Mouse (Mus musculus): ENCODE results near the gene Ash1l. TPM values are rescaled to one million over a fixed set of nuclear protein-coding genes. Genes with fewer than 3 reads are reported as not detected.

Ash1l gene
- total RNA-seq (2022): 10 to 100 TPM; 76.4 to 97.2 (median 89.0) TPM

DNA sequence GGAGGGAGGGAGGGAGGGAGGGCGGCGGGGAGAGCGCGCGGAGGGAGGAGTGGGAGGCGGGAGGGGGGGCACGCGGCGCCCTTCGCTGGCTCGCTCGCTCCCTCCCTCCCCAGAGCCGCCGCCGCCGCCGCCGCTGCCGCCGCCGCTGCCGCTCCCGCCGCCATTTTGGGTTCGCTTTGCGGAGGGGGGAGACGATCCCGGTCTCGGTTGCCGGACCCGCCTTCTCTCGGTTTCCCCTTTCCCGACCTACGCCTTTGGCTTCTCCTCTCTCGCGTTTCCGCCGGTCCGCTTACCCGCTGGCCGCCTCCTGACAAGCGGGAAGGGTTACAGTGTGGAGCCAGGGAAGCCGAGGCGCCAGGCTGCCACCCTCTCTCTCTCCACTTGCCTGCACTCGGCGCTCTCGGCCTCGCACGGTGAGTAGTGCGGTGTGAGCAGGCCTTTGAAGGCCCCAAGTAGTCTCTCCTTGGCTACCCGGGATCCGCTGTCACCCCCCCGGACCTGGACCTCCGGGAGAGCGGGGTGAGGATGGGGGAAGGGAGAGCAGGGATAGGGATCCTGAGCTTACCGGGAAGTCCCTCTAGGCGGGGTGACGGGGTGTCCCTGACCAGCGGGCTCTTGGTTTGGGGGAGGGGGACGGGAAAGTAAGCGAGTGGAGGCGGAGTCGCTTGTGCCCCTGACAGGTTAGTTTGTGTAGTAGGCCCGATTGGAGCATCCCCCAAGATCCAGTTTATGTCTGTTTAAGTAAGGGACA, at the start of gene Ash1l, which contains the start of gene Dap3:
Ash1l (plus strand) TSS at position 47 of the 751 bp plus-strand sequence.
Dap3 (minus strand) TSS at position 606 of the 751 bp plus-strand sequence.
- DNase-seq (ENCODE audit: low spot score in 2 of 2): peak; percentile 64 to 68

DNA sequence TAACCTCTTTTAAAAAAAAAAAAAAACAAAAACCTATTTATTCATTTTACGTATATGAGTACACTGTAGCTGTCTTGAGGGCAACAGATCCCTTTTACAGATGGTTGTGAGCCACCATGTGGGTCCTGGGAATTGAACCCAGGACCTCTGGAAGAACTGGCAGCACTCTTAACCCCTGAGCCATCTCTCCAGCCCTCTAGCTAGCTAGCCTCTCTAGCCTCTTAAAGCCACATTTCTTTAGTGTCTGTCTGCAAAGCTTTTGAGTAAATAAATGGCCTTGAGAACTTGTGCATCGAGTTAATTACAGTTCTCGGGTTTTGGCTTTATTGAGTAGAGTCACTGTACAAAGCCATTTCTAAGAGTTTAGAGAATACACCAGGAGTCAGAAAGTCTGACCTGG, 45.6 kb upstream of the Ash1l start:
- no peak for DNase-seq (ENCODE audit: low spot score in 2 of 2)

DNA sequence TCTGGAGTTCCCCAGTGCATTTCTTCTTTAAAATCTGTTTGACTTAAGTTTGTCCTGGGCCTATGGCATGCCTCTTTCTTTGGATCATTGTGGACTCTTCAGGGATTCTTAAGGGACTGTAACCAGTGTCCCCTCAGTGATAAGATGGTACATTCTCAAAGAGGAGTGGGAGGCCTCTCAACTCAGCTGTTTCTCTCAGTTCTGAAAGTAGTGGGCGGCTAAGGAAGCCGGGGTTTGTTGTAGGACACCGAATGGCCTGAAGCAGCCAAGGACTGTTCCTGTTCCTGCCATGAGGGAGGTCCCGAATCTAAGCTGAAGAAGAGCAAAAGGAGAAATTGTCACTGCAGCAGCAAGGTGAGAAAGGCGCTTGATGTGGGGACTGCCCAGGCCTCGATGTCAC, 45.2 kb upstream of the Ash1l start:
- no peak for DNase-seq (ENCODE audit: low spot score in 2 of 2)

DNA sequence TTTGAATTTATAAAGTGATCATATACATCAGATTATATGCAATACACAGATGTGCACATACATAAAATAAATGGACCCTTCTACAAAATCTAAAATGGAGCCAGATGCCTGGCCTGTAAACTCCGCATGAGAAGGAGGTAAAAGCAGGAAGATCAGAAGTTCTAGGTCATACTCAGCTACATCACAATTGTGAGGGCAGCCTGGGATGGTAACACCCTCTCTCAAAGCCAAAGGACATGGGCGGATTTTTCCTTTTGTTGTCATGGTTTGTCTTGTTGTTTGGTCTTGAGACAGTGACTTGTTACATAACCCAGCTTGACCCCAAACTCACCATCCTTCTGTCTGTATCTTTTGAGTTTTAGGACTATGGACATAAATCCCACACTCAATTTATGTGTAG, 44.7 kb upstream of the Ash1l start:
- DNase-seq (ENCODE audit: low spot score in 2 of 2): no peak

DNA sequence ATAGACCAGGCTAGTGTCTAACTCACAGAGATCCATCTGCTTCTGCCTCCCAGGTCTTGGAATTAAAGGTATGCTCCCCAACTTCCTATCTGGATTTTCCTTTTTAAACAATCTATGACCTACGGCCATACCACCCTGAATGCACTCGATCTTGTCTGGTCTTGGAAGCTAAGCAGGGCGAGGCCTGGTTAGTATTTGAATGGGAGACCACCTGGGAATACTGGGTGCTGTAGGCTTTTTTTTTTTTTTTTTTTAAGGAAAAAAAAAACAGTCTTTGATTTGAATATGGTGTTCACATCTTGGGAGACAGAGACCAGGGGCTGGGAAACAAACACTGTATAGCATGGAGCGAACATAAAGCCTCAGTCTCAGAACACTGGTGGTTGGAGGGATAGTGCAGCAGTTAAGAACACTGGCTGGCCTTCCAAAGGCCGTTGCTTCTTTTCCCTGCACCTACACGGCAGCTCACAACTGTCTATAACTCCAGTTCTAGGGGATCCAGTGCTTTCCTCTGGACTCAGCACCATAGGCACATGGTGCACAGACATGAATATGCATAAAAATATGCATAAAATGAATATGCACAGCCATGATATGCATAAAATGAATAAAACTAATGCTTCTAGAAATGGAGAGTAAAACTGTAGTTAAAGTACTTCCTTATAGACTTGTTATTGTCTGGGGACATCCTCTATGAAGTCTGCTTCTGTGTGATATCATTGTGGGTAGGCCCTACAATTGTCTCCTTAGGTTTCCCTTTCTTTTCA, 43.8 kb upstream of the Ash1l start:
- DNase-seq (ENCODE audit: low spot score in 2 of 2): no peak

DNA sequence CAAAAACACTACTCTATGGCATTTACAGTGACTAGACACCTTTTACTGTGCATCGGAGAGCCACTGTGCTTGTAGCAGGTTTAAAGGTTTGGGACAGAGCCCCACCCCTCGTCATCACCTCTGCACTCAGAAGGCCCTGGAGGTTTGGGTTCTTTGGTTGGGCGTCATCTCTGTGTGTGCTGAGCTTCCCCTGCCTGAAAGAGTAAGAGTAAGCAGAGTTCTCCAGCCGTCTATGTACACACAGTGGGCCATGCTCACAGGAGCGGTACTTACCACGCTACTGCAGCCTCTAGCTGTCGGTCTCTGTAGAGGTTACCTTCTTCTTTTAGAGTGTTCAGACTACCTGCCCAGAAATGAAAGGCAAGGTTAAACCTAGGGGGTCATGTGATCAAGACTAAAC, 37.8 kb upstream of the Ash1l start:
- DNase-seq (ENCODE audit: low spot score in 2 of 2): no peak

DNA sequence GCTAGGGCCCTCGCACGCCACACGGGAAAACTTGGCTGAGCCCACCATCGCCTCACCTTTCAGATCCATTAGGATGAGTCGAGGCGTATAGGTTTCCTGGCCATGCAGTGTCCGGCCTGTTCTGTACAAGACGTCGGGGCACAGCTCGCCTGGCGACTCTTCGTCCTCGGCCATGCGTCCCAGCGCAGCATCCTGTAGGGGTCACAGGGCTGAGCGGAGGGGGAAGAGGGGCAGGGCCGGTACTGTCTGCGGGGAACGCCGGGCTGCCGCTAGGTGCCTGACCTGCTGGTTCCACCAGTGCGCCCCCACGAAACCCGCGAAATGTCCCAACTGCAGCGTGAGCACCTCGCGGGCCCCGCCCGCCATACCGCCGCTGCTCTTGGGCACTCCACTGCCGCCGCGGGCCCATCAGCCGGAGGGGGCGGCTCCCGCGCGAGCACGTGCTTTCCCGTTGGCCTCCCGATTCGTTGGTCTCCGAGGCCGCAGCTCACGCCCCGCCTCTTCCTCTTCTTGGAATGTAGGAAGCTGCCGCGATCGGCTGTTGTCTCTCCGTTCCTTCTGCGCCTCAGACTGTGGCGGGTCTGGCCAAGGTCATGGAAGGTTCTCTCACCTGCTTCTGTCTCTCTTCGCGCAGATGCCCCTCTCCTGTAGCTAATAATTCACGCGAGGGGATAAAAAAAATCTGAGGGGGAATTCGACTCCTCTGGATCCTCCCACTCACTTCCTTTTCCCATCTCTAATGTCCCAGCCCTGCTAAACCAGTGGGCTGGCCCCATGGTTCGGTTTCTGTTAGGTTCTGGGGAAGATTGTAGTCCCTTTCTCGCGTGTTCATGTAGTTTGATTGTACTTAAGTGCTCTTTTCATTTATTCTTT, 36.7 kb upstream of the Ash1l start, which contains the start of gene Msto1:
Msto1 (minus strand) TSS at position 489 of the 873 bp plus-strand sequence.
- peak; percentile 89 to 90 for DNase-seq (ENCODE audit: low spot score in 2 of 2)

DNA sequence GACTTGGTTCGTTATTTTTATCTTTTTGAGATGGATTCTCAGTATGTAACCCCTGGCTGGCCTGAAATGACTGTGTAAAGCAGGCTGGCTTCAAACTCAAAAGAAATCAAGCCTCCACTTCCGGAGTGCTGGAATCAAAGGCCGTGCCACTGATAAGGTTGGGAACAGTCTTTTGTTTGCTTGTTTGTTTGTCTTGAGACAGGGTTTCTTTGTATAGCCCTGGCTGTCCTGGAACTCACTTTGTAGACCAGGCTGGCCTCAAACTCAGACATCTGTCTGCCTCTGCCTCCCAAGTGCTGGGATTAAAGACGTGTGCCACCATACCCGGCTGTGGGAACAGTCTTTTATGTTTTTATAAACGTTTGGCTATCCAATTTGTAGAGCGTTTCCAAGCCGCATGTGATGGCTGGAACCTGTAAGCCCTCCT, 36.0 kb upstream of the Ash1l start:
- DNase-seq (ENCODE audit: low spot score in 2 of 2): no peak

DNA sequence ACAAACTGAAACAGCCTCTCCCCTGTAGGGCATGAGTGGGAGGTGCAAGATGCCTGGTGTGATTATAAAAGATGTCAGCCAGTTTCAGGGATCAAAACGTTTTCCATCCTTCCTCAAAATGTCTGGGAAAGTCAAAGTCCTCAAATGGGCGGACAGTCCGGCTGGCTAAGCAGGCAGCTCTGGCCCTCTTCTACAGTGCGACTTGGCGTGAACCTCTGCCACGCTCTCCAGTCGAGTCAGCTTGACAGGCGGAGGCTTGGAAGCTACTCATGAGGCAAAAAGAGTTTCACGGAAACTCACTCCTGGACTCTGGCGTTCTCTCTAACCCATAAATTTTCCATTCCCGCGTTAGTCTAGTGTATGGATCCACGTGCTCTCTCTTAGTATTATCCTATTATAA, 31.4 kb upstream of the Ash1l start:
- no peak for DNase-seq (ENCODE audit: low spot score in 2 of 2)

DNA sequence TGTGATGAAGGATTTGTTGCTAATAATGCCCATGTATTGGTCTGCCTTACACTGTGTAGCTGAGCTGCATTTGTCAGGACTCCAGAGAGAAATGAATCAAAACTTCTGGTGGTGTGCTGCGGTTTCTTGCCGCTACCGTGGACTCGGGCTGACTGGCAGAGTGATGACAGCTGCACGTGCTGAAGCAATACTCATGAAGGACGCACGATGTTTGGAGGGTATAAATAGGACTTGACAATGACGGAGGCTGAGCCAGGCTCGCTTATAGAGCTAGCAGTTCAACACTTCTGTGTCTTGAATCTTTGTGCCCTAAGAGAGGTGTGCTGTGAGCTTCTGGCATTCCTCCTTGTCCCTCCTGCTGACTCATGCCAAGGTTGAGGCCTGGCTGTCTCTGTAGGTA, 29.0 kb upstream of the Ash1l start:
- DNase-seq (ENCODE audit: low spot score in 2 of 2): no peak

DNA sequence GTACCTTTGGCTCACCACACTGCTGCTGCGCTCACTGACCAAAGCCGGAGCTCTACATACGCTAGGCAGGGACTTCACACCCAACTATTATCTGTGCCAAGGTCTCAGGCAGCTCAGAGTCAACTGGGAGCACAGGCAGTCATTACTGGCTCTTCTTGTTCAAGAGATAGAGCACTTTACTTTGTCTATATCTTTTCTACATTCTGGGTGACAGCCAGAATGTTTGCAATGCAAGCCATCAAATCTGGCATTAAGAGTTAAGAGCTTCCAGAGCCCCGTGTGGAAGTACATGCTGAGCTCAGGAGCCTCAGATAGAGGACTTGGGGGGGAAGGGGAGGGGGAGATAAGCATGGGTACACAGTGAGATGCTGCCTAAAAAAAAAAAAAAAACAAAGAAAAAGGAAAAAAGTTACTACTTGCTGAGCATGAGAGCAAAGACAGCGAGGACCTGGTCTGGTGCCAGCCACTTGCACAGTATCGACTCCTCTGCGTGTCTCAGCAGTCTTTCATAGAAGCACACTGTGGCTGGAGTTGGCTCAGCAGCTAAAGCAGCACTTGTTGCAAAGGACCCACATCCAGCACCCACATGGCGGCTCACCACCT, 26.3 kb upstream of the Ash1l start:
- DNase-seq (ENCODE audit: low spot score in 2 of 2): no peak

DNA sequence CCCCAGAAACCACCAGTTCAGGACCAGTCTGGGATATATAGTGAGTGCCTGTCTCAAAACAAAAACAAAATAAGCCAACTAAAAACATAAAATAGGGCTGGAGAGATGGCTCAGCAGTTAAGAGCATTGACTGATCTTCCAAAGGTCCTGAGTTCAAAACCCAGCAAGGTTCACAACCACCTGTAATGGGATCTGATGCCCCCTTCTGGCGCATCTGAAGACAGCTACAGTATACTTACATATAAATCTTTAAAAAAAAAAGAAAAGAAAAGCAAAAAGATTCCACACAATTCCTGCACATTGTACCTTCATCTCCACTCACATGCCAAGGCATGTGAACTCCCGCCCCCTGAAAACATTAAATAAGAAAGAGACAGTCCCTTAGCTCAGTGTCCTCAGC, 24.8 kb upstream of the Ash1l start:
- DNase-seq (ENCODE audit: low spot score in 2 of 2): no peak

DNA sequence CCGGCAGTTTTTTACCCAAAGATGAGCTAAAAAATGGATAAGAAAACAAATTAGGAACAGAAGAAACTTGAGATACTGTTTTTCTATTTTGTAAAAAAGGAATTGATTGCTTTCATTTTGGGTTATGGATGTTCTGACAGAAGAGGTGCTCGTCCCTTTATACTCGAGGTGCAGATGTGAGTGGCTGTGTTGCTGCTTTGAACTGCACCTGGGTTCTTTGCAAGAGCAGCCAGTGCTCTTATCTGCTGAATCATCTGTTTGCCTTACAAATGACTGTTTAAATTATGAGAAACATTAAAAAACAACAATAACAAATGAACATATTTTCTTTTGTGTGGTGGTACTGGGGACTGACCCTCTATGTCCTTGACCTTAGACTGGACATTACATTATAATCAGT, 20.9 kb upstream of the Ash1l start:
- DNase-seq (ENCODE audit: low spot score in 2 of 2): no peak

DNA sequence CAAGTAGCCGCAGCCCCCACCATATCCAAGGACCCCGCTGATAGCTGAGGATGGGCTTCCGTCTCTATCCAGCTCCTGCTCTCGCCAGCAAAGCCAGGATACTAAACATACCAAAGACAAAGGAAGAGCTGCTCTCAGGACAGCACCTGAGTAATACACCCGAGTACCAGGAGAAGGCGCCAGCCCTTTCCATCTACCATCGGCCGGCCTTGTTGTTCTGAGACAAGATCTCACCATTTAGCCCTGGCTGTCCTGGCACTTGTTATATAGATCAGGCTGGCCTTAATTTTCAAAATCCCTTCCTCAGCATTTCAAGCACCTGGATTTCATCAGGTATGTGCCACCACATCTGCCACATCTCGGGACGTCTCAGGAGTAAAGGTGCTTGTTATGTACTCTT, 11.4 kb upstream of the Ash1l start:
- no peak for DNase-seq (ENCODE audit: low spot score in 2 of 2)

DNA sequence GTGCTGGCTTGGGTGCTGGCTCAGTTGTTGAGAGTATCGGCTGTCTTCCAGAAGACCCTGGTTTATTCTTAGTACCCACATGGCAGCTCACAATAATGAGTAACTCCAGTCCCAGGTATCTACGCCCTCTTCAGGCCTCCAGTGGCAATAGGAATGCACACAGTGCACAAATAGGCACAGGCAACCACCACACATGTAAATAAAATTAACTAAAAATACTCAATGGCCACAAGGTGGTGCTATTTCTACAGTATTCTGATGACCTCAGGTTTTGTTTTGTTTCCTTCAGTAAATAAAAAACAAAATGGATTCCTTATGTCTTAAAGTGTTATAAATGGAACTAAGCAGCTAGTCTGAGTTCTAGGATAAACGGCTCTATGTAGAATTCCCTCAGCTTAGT, 10.7 kb upstream of the Ash1l start:
- no peak for DNase-seq (ENCODE audit: low spot score in 2 of 2)

DNA sequence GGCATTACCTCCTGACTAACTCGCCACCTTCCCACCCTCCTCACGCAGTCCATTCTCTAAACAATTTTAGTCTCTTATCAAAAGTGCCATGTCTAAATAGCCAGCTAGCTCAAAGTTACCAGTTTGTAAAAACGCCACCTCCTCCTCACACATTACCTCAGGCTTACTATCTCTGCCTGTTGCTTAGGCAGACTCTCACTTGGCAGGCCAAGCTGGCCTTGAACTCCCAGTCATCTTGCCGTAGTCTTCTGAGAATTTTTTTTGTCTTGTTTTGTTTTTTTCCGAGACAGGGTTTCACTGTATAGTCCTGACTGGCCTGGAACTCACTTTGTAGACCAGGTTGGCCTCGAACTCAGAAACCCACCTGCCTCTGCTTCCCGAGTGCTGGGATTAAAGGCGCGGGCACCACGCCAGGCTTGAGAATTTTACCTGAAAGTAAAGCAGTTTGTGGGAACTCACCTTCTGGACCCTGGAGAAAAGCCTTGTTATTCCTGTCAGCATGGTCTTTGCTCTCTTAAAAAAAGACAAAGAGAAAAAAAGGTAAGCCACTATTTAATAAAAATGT, 8.0 kb upstream of the Ash1l start:
- DNase-seq (ENCODE audit: low spot score in 2 of 2): no peak

DNA sequence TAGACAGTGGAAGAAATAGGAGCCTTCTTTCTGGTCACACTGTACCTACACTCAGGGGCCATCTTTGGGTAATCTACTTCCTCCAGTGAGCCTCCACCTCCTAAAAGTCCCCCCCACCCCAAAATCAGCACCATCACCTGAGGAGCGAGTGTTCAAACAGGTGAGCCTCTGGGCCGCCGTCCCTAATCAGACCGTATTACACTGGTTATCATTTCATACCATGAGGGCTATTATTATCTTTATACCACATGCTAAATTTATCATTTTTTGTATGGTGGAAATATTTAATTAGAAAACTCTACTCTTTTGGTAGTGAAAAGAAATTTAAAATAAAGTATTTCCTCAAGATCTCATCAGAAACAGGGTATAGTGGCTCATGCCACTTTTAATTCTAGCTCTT, 6.3 kb upstream of the Ash1l start:
- no peak for DNase-seq (ENCODE audit: low spot score in 2 of 2)

DNA sequence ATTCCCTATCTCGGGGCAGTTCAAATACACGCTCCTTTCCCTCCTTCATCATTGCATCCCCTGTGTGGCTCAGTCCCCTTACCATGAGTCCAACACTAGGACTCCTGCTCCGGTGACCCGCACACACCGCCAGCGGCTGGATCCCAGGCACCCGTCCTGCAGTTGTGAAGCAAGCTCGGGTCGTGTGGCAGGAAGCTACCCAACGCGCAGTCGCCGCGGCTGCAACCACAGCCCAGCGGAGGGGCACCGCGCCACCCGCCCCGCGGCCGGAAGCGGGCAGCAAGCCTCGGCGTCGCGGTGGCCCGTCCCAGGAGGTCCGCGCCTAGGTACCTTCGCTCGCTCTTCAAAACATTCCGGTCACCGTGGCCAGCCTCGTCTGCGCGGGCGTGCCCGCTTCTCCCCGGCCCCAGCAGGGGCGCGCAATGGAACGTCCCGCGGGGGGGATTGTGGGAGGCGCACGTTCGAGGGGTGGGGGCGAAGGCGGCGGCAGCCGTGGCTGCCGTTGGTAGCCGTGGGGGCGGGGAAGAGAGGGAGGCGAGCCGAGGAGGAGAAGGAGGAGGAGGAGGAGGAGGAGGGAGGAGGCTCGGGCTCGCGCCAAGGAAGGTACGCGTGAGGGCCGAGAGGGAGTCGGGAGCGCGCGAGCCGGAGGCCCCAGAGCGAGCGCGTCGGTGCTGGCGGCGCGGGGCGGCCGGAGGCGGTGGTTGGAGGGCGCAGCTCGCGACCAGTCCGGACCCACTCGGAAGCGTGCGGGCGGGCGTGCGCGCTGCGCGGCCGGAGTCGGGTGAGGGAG, 441 bp upstream of the Ash1l start:
- DNase-seq (ENCODE audit: low spot score in 2 of 2): peak; percentile 76 to 77

DNA sequence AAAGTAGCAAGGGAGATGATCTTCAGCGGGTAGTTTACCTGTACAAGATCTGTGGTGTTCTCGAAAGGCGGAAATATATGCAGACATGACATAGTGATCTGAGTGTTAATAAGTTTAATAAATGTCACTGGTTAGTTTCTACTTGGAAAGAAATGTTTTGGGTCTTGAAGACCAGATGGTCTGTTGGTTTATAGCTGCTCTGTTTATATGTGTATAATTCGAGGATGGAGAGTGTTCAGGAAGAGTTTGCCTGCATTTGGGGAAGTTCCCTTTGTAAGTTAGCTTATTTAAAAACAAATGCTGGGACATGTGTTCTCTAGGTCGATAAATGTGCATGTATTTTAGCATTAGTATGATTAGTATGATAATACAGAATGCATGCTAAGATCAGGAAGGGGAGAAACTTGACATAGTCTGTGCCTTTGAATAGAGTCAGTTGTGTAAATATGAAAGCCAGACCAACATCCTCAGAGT, 942 bp downstream of the Ash1l start:
- no peak for DNase-seq (ENCODE audit: low spot score in 2 of 2)

DNA sequence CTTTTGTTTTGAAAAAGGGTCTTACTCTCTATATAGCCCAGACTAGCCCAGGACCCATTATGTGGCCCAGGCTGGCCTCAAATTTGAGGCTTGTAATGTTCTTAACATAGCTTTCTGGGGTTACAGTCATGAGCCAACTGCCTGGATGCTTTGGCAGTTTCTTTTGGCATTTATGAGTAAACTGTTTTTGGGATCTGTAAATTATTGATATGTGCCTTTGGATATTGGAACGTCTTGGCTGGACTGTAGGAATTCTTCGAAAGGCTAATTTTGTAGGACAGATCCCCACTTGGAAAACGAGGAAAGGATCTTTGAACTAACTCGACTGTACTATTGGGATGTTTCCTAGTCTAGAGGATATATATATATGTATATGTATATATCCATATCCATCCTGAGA, 2.8 kb downstream of the Ash1l start:
- no peak for DNase-seq (ENCODE audit: low spot score in 2 of 2)

All from layer of hippocampus, adult 8-10 months (tissue).